8 mouse cellular contexts compared by ENCODE assay signal in the genomic region with DNA sequence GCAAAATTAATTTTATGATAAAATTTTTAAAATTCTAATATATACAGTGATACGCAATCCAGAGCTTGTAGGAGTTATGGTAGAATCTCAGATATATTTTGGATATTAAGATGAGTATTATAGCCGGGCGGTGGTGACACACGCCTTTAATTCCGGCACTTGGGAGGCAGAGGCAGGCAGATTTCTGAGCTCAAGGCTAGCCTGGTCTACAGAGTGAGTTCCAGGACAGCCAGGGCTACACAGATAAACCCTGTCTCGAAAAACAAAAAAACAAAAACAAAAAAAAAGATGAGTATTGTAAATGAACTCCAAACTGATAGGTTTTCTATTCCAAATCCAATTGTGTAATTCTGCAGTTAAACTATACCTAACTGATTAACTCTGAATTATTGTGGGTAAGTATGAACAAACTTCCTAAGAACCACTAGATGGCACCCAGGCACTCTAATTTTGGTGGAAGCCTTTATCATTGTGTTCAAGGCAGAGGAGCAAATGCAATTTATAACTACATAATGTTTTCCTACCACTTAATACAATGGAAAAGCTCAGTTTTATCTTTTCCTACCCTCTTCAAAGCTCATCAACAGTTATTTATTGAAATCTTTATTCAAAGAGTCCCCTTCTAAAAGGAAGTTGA.
DNase-seq lines count a peak whose midpoint lies in the region; ATAC-seq and TF ChIP-seq lines count a peak whose summit lies in the region.

No protein-coding gene starts in this region.

- ATAC-seq in lung, postnatal 0 days: no peak
- ATAC-seq in hindbrain, embryonic 13.5 days (ENCODE audit: low FRiP score): 0 out of 2 replicates have a peak, but pooled peaks have one; percentile 49

- no peak overlapping the region for H3K27ac ChIP-seq in cerebellum, adult 2 months (ENCODE audit: insufficient read depth, low read length)
- H3K27ac ChIP-seq in lung, postnatal 0 days (ENCODE audit: low read length): no peak overlapping the region
- H3K27ac ChIP-seq in hindbrain, embryonic 13.5 days: no peak overlapping the region

- H3K9ac ChIP-seq in lung, postnatal 0 days (replicated peaks; ENCODE audit: low read depth): no peak overlapping the region
- no peak overlapping the region for H3K9ac ChIP-seq in hindbrain, embryonic 13.5 days

- no peak overlapping the region for H3K4me2 ChIP-seq in lung, postnatal 0 days (replicated peaks; ENCODE audit: low read depth, low read length)
- no peak overlapping the region for H3K4me2 ChIP-seq in hindbrain, embryonic 13.5 days

- no peaks in the 10 kb centered on the region for H3K36me3 ChIP-seq in lung, postnatal 0 days (ENCODE audit: insufficient read depth, low read length)
- H3K36me3 ChIP-seq in hindbrain, embryonic 13.5 days: no peaks in the 10 kb centered on the region

- no peak overlapping the region for H3K4me3 ChIP-seq in cerebellum, adult 2 months (replicated peaks; ENCODE audit: insufficient read depth, low read depth, low read length)
- H3K4me3 ChIP-seq in lung, postnatal 0 days (ENCODE audit: low read depth, low read length): no peak overlapping the region
- H3K4me3 ChIP-seq in hindbrain, embryonic 13.5 days: no peak overlapping the region

- TF ChIP-seq POLR2A in cerebellum, adult 2 months (IDR thresholded peaks at IDR 0.05; ENCODE audit: borderline replicate concordance, insufficient read depth, low read length): no peak

- peaks cover 3% of the 10 kb centered on the region; the same call in 1 of the 2 replicates for H3K4me1 ChIP-seq in cerebellum, adult 2 months (ENCODE audit: control insufficient read depth, insufficient read depth, low read length)
- no peaks in the 10 kb centered on the region for H3K4me1 ChIP-seq in lung, postnatal 0 days (ENCODE audit: insufficient read depth, low read depth, low read length)
- no peaks in the 10 kb centered on the region for H3K4me1 ChIP-seq in hindbrain, embryonic 13.5 days (replicated peaks)

- TF ChIP-seq CTCF in cerebellum, adult 2 months (IDR thresholded peaks at IDR 0.05; ENCODE audit: borderline replicate concordance, insufficient read depth, low read depth, low read length): peak; percentile 33; the same call in 1 of the 2 replicates
- 0 out of 2 replicates have a peak, but pooled peaks have one; percentile 18 for TF ChIP-seq CTCF in lung, postnatal 0 days (IDR thresholded peaks at IDR 0.05)

- no peaks in the 10 kb centered on the region for H3K9me3 ChIP-seq in lung, postnatal 0 days (ENCODE audit: low read length)
- no peaks in the 10 kb centered on the region for H3K9me3 ChIP-seq in hindbrain, embryonic 13.5 days

- peak in 1 of 2 experiments; percentile 60 for DNase-seq in cerebellum, adult 2 months
- no peak for DNase-seq in cerebellum, adult 11 months
- no peak for DNase-seq in lung, postnatal 0 days (ENCODE audit: low spot score)
- DNase-seq in lung, postnatal 25 days (ENCODE audit: low spot score): no peak
- DNase-seq in retina, postnatal 7 days (ENCODE audit: low read depth, low spot score): peak; percentile 4
- no peak for DNase-seq in thymus, postnatal 4 days
- no peak for DNase-seq in left cerebral cortex, adult 9 months (ENCODE audit: low spot score in 2 of 2)

- no peaks in the 10 kb centered on the region for H3K27me3 ChIP-seq in cerebellum, adult 2 months (ENCODE audit: control insufficient read depth, insufficient read depth, low read length)
- no peaks in the 10 kb centered on the region for H3K27me3 ChIP-seq in lung, postnatal 0 days (replicated peaks; ENCODE audit: insufficient read depth, low read length)
- no peaks in the 10 kb centered on the region for H3K27me3 ChIP-seq in hindbrain, embryonic 13.5 days

- no peak for TF ChIP-seq EP300 in lung, postnatal 0 days (IDR thresholded peaks at IDR 0.05)

- WGBS in cerebellum, adult 2 months: 95% methylated on average over 6 of the region's 6 CpGs
- 86% methylated on average over 6 of the region's 6 CpGs for WGBS in lung, postnatal 0 days
- 92% methylated on average over 6 of the region's 6 CpGs for WGBS in hindbrain, embryonic 13.5 days
